Mouse (Mus musculus) embryonic facial prominence, embryonic 15.5 days (tissue): ENCODE measurements around the gene Coq5. TPM values are rescaled to one million over a fixed set of nuclear protein-coding genes. Genes with fewer than 3 reads are reported as not detected.
A peak's percentile ranks its signal among the peaks of the same experiment; 100 is the strongest.

Experiments
- ATAC-seq: fragments of 200-750 bp; cut with Nextera tagmentation; 2 replicates; pipeline ENCODE4 v1.8.0; 2017; ENCODE audit warnings: low read depth, moderate TSS enrichment; ENCODE audit not compliant: insufficient number of reproducible peaks, low FRiP score, low TSS enrichment
- H3K27ac ChIP-seq: fragments of 300-500 bp; sonication (generic); replicated peaks from 2 replicates; pipeline ENCODE4 v1.5.1; 2015; ENCODE audit warnings: mild to moderate bottlenecking, inconsistent platforms
- H3K27me3 ChIP-seq: fragments of 300-500 bp; sonication (generic); 2 replicates; pipeline ENCODE4 v1.6.1; 2015; ENCODE audit warnings: inconsistent platforms
- H3K36me3 ChIP-seq: fragments of 300-500 bp; sonication (generic); 2 replicates; pipeline ENCODE4 v1.6.1; 2015; ENCODE audit warnings: mild to moderate bottlenecking, inconsistent platforms
- H3K4me1 ChIP-seq: fragments of 300-500 bp; sonication (generic); 2 replicates; pipeline ENCODE4 v1.6.1; 2015; ENCODE audit warnings: inconsistent platforms
- H3K4me2 ChIP-seq: fragments of 300-500 bp; sonication (generic); replicated peaks from 2 replicates; pipeline ENCODE4 v1.6.1; 2015; ENCODE audit warnings: mild to moderate bottlenecking, inconsistent platforms
- H3K4me3 ChIP-seq: fragments of 300-500 bp; sonication (generic); replicated peaks from 2 replicates; pipeline ENCODE4 v1.5.1; 2015; ENCODE audit warnings: mild to moderate bottlenecking, inconsistent platforms
- H3K9ac ChIP-seq: fragments of 300-500 bp; sonication (generic); 2 replicates; pipeline ENCODE4 v1.6.1; 2015; ENCODE audit warnings: inconsistent platforms
- H3K9me3 ChIP-seq: fragments of 300-500 bp; sonication (generic); replicated peaks from 2 replicates; pipeline ENCODE4 v1.6.1; 2016; ENCODE audit warnings: inconsistent platforms
- WGBS: fragments of 180-500 bp; shearing (Covaris S2); methylation state at CpG from one replicate; pipeline ENCODE4 v1.1.7; 2015; 5-methylcytosine and 5-hydroxymethylcytosine counted together
- polyA plus RNA-seq: library from polyadenylated mRNA; unstranded; fragments of >200 nt; fragmentation: Nextera tagmentation; extraction: Ambion mirVana; gene quantifications from 2 replicates; pipeline ENCODE4 v1.2.1, GENCODE M21; 2015

Coq5 gene
- polyA plus RNA-seq, 1 experiment from 2014 or later = 37.3 TPM

DNA sequence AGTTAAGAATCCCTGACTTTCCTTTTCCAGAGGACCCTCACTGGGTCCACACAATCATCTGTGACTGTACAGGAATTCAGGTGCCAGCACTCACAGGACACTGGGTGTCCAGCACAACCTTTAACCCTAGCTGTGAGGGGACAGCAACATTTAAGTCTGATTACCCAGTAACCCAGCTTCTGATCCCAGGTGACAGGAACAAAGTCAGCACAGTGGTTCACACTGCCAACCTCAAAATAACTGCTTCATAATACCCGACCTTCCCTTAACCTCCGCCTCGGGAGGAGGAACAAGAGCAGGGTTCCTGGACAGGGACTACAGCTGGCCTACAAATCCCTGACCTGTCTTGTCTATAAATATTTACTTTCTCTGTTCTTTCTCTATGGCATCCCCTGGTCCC is 11.2 kb upstream of the Coq5 start:
- ATAC-seq = no peak
- Histone ChIP-seq H3K4me3 (no peak overlapping the region), H3K9me3 (no peaks in the 10 kb centered on the region), H3K27ac (no peak overlapping the region), H3K27me3 (no peaks in the 10 kb centered on the region), H3K36me3 (0 out of 2 replicates have a peak, but pooled peaks cover 9% of the 10 kb centered on the region), H3K9ac (no peak overlapping the region), H3K4me1 (peaks cover 48% of the 10 kb centered on the region), H3K4me2 (no peak overlapping the region)
- 65% methylated on average over 3 of the region's 3 CpGs for WGBS

DNA sequence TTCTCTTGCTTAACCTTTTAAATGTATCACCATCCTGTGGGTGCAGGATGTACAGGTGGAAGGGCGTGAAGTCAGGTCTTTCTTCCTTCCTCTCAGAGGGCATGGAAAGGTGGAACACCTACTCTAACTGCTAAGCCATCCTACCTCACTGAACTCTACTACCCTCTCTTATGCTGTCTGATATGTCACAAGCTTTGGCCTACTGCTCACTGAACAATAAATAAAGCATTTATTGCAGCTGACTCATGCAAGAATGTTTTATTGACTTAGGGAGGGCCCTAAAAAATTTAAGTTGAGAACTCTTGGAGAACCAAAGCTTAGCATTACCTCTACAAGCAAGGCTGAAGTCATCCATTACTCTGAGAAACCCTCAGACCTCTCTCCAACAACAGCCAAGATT is 9.5 kb upstream of the Coq5 start:
- Histone ChIP-seq H3K4me2 (no peak overlapping the region), H3K27me3 (no peaks in the 10 kb centered on the region), H3K9me3 (no peaks in the 10 kb centered on the region), H3K36me3 (0 out of 2 replicates have a peak, but pooled peaks cover 9% of the 10 kb centered on the region), H3K27ac (no peak overlapping the region), H3K4me1 (peaks cover 51% of the 10 kb centered on the region), H3K9ac (no peak overlapping the region), H3K4me3 (0 out of 2 replicates have a peak overlapping the region, but pooled peaks have one; percentile 100)
- no peak for ATAC-seq
- WGBS = 93% methylated on average over 1 of the region's 1 CpGs

DNA sequence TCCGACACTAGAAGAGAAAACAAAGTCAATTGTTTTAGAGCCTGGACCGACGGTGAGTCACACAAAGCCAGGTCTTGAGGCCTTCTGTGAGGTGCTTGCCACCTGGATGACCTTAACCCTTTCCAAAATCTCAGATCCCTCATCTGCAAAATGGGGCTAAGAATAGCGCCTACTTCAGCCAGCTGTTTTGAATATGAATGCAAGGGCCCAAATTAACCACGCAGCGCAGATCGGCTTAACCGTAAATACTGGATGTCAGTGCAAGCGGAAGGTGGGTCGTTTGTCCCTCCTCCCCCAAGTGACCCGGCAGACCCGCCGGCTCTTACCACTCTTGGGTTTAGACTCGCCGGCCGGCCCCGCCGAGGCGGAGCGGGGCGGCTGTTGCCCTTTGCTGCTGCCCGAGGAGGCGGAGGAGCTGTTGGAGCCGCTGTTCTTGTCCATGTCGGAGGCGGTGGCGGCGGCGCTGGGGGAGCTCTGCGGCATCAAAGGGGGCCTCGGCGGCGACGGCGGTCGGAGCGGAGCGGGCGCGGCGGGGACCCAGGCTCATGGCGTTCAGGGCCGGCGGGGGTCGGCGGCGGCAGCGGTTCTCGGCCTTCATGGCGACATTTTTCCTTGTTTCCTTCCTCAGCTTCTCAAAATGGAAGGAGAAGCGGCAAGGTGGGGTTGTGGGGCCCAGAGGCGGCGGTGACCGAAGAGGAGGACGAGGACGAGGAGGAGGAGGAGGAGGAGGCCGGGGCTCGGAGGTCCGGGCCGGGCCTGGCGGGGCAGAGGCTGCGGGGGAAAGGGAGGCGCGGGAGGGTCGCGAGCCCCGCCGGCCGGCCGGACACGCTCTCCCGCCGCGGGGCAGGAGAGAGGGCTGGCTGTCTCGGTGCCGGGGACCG is 7.3 kb upstream of the Coq5 start:
- H3K4me1 ChIP-seq = peaks cover 43% of the 10 kb centered on the region
- H3K4me2 ChIP-seq = peak overlapping the region; percentile 53
- under 1% methylated on average over 76 of the region's 77 CpGs for WGBS
- no peaks in the 10 kb centered on the region for H3K9me3 ChIP-seq
- H3K36me3 ChIP-seq = 0 out of 2 replicates have a peak, but pooled peaks cover 3% of the 10 kb centered on the region
- H3K27ac ChIP-seq = peak overlapping the region; percentile 87
- peak overlapping the region; percentile 98 for H3K9ac ChIP-seq
- peak overlapping the region; percentile 100 for H3K4me3 ChIP-seq
- no peak for ATAC-seq
- no peaks in the 10 kb centered on the region for H3K27me3 ChIP-seq

DNA sequence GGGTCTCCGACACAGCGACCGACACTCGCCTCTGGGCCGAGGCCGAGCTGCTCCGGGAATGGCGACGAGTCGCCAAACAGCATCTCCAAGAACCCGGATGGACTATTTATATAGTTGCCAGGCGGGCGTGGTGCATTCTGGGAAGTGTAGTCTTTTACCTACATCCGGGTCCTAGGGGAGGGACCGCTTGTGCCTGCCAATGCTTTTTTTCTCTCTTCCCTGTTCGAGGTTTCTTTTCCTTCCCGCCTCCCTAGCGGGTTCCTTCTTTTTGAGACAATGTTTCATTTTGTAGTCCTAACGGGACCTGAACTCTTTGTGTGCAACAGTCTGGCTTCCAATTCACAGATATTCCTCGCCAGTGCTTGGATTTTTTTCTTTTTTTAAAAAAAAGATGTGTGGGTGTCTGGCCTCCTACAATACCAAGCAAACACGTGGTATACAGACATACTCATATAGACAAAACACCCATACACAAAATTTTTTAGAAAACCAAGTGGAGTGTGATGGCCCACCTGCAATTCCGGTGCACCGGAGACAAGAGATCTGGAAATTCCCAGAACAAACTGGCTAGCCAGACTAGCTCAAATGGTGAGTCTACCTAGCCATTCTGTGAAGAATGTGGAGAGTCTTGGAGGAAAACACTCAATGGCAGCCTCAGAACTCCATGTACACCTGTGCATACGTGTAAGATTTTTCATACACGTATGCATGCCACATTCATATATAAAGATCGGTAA is 6.5 kb upstream of the Coq5 start, which contains the start of gene Rnf10:
TSS of gene Rnf10 (minus strand) at position 87 of the 737 bp plus-strand sequence.
- Histone ChIP-seq H3K27me3 (no peaks in the 10 kb centered on the region), H3K4me3 (peak within 1 kb of the TSS; percentile 100), H3K36me3 (no peaks in the 10 kb centered on the region), H3K9me3 (no peaks in the 10 kb centered on the region), H3K4me2 (peak within 1 kb of the TSS; percentile 53), H3K9ac (peak within 1 kb of the TSS; percentile 98), H3K4me1 (peaks cover 38% of the 10 kb centered on the region), H3K27ac (peak within 1 kb of the TSS; percentile 87)
- peak; percentile 90 for ATAC-seq
- WGBS = 12% methylated on average over 26 of the region's 26 CpGs

DNA sequence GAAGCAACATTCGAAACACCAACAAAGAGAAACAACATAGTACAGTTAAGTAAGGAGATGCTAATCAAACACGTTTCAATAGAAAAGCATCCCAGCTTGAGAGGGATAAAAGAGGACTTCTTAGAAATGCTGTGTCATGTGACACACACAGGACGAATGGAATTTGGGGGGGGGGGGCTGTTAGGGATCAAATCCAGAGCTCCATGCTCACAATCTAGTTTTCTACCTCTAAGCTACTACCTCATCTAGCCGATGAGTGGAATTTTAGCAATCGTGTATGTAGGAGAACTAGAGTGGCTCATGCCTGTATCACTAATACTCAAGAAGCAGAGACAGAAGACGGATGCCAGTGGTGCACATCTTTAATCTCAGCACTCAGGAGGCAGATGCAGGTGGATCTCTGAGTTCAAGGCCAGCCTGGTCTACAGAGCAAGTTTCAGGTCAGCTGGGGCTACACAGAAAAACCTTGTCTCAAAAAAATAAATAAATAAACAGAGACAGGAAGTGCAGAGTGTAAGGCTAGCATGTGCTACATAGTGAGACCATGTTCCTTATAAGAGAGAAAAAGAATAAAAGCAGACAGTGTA is 5.8 kb upstream of the Coq5 start:
- Histone ChIP-seq H3K4me1 (peaks cover 33% of the 10 kb centered on the region), H3K9me3 (no peaks in the 10 kb centered on the region), H3K36me3 (no peaks in the 10 kb centered on the region), H3K9ac (no peak overlapping the region), H3K4me3 (no peak overlapping the region; the same call in 1 of the 2 replicates), H3K4me2 (peak overlapping the region; percentile 53; the same call in 1 of the 2 replicates), H3K27me3 (no peaks in the 10 kb centered on the region), H3K27ac (peak overlapping the region; percentile 87)
- no peak for ATAC-seq
- WGBS = 68% methylated on average over 6 of the region's 6 CpGs

DNA sequence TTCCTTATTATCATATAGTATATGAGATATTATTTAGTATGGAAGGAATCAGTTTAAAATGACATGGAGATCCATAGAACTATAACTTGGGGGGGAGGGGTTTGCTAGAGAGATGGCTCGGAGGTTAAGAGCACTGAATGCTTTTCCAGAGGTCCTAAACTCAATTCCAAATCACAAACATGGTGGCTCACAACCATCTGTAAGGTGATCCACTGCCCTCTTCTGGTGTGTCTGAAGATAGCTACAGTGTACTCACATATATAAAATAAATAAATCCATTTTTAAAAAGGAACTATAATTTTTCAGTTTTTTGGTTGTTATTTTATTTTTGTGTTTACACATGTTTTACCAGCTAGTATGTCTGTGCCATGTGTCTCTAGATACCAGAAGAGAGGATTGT is 5.1 kb upstream of the Coq5 start:
- ATAC-seq = no peak
- 61% methylated on average over 1 of the region's 1 CpGs for WGBS
- no peak overlapping the region for H3K27ac ChIP-seq
- no peak overlapping the region for H3K4me3 ChIP-seq
- no peak overlapping the region for H3K9ac ChIP-seq
- no peak overlapping the region for H3K4me2 ChIP-seq
- peaks cover 26% of the 10 kb centered on the region for H3K4me1 ChIP-seq
- H3K9me3 ChIP-seq = no peaks in the 10 kb centered on the region
- H3K36me3 ChIP-seq = no peaks in the 10 kb centered on the region
- H3K27me3 ChIP-seq = no peaks in the 10 kb centered on the region

DNA sequence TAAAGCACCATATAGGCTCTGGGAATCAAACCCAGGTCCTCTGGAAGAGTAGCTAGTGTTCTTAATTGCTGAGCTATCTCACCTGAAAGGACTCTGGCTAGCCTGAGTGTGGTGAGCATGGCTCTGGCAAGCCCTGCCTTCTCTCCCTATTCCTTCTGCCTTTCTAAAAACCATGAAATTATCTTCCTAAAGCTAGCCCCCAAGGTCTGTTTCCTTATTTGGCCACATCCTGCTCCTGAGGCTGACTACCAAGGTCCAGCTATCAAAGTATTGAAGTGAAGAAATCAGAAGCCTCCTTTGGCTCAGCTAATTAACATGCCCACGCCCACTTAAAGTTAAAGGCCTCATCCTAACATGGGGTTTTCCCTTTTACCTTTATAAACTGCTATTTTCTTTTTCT is 4.7 kb upstream of the Coq5 start:
- H3K4me2 ChIP-seq = no peak overlapping the region
- H3K27me3 ChIP-seq = no peaks in the 10 kb centered on the region
- 85% methylated on average over 1 of the region's 1 CpGs for WGBS
- no peak overlapping the region for H3K27ac ChIP-seq
- H3K4me3 ChIP-seq = no peak overlapping the region
- no peaks in the 10 kb centered on the region for H3K36me3 ChIP-seq
- H3K9ac ChIP-seq = no peak overlapping the region
- no peak for ATAC-seq
- peaks cover 22% of the 10 kb centered on the region for H3K4me1 ChIP-seq
- H3K9me3 ChIP-seq = no peaks in the 10 kb centered on the region

DNA sequence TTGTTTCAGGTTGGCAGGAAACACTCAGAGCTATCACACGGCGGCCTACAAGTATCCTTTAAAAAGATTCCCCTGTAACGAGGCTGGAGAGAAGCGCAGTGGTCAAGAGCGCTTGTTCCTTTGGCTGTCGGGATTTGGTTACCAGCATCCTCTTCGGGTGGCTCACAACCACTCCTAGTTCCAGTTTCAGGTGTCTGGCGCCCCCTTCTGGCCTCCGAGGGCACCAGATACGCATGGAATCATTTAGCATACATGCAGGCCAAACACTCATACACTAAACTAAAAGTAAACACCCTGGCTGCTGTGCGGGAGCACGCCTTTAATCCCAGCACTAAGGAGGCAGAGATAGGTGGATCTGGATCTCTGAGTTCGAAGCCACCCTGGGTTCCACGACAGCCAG is 3.5 kb upstream of the Coq5 start:
- no peak overlapping the region for H3K9ac ChIP-seq
- ATAC-seq = no peak
- no peaks in the 10 kb centered on the region for H3K9me3 ChIP-seq
- no peak overlapping the region for H3K4me3 ChIP-seq
- H3K4me1 ChIP-seq = peaks cover 19% of the 10 kb centered on the region
- WGBS = 39% methylated on average over 14 of the region's 14 CpGs
- no peaks in the 10 kb centered on the region for H3K27me3 ChIP-seq
- H3K4me2 ChIP-seq = no peak overlapping the region
- no peaks in the 10 kb centered on the region for H3K36me3 ChIP-seq
- no peak overlapping the region for H3K27ac ChIP-seq

DNA sequence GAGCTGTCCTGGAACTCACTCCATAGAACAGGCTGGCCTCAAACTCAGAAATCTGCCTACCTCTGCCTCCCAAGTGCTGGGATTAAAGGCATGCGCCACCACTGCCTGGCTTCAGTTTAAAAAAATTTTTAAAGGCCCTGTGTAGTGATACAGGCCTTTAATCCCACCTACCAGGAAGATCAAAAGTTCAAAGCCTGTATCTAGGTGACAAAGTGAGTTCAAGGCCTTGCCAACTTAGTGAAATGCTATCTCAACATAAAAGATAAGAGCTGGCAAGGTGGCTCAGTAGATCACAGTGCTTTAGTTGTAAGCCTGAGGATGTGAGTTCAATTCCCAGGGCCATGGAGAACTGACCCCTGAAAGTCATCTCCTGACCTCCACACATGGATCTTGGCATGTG is 1.4 kb upstream of the Coq5 start:
- no peak for ATAC-seq
- Histone ChIP-seq H3K27ac (no peak overlapping the region), H3K9ac (no peak overlapping the region), H3K36me3 (no peaks in the 10 kb centered on the region), H3K4me2 (no peak overlapping the region), H3K4me1 (peaks cover 14% of the 10 kb centered on the region), H3K9me3 (no peaks in the 10 kb centered on the region), H3K27me3 (no peaks in the 10 kb centered on the region), H3K4me3 (no peak overlapping the region)
- WGBS = 72% methylated on average over 1 of the region's 1 CpGs

DNA sequence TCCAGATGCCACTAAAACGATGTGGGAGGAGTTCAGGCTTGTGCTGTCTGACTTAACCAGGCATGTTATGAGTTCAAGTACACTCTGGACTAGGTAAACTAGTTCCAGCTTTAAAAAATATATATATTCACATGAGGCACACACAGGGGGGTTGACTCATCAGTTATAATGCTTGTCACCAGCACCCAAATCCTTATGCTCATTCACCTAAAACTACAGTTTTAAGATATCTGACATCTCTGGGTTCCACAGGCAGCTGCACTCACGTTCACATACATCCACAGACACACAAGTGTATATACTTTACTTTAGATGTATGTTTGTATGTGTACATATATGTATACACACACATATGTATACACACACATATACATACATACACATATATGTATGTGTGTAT is 681 bp upstream of the Coq5 start:
- no peaks in the 10 kb centered on the region for H3K9me3 ChIP-seq
- no peak overlapping the region for H3K27ac ChIP-seq
- no peak overlapping the region for H3K4me3 ChIP-seq
- 0 out of 2 replicates have a peak, but pooled peaks cover 2% of the 10 kb centered on the region for H3K36me3 ChIP-seq
- no peak overlapping the region for H3K4me2 ChIP-seq
- no peak for ATAC-seq
- no peaks in the 10 kb centered on the region for H3K27me3 ChIP-seq
- 44% methylated on average over 2 of the region's 2 CpGs for WGBS
- peaks cover 10% of the 10 kb centered on the region for H3K4me1 ChIP-seq
- H3K9ac ChIP-seq = no peak overlapping the region

DNA sequence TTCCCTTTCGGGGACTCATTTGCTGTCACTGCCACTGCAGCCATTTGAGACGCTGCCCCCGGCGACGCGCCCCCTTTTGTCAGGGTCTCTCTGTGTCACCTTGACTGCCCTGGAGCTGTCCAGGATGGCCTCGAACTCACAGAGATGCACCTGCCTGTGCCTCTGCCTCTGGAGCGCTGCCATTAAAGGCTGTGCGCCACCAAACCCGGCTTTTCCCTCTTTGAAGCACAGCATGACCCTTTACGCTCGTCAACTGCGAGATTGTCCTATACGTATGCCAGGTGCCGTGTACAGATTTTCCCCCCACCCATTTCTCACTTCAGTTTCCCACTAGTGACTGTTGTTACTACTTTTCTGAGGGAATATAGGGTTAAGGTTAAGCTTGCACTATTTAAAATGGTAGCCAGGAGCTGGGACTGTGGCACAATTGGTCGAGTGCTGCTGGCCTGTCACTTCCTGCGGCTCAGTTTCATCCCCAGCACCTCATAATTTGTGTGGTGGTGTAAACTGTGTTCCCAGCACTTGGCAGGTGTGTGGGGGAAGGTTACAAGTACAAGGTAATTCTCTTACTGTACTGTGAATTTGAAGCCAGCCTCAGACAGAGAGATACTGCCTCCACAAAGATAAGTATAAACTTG is 703 bp downstream of the Coq5 start:
- H3K9ac ChIP-seq = peak overlapping the region; percentile 84
- H3K4me2 ChIP-seq = peak overlapping the region; percentile 87
- no peak overlapping the region for H3K27ac ChIP-seq
- peaks cover 10% of the 10 kb centered on the region for H3K4me1 ChIP-seq
- H3K36me3 ChIP-seq = peaks cover 13% of the 10 kb centered on the region
- H3K9me3 ChIP-seq = no peaks in the 10 kb centered on the region
- peak overlapping the region; percentile 98 for H3K4me3 ChIP-seq
- no peak for ATAC-seq
- 7% methylated on average over 17 of the region's 17 CpGs for WGBS
- no peaks in the 10 kb centered on the region for H3K27me3 ChIP-seq
